ENCODE assay signal across 8 mouse cellular contexts in the genomic region with DNA sequence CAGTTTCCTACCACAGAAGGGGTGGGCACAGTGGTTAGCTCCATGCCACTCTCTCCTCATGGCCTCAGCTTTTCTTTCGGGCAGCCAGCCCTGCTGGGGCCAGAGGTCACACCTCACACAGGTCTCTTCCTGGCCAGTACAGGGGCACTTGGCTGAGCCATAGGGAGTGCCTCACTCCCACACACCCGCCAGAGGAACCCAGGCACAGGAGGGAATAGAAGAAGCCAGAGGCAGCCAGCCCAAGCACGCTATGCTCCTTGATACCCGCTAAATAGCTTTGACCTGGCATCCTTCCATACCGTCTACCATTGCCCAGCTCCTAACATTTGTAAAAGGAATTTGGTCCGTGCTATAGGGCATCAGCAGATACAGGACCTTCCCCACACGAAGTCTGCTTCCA.
DNase-seq lines count a peak whose midpoint lies in the region; ATAC-seq and TF ChIP-seq lines count a peak whose summit lies in the region.

No protein-coding gene starts in this region.

- H3K9ac ChIP-seq in heart, embryonic 15.5 days, result no peak overlapping the region
- no peak overlapping the region for H3K9ac ChIP-seq in stomach, embryonic 14.5 days (replicated peaks; ENCODE audit: low read depth, low read length)
- H3K9ac ChIP-seq in stomach, postnatal 0 days (ENCODE audit: low read length), result no peak overlapping the region
- no peak overlapping the region for H3K9ac ChIP-seq in liver, postnatal 0 days (replicated peaks)

- TF ChIP-seq EP300 in stomach, postnatal 0 days (optimal IDR thresholded peaks at IDR 0.05), result no peak
- TF ChIP-seq EP300 in liver, postnatal 0 days (IDR thresholded peaks at IDR 0.05; ENCODE audit: low read depth), result no peak

- H3K27me3 ChIP-seq in heart, embryonic 15.5 days, result no peaks in the 10 kb centered on the region
- no peaks in the 10 kb centered on the region for H3K27me3 ChIP-seq in stomach, embryonic 14.5 days (ENCODE audit: control insufficient read depth, insufficient read depth, low read length)
- no peaks in the 10 kb centered on the region for H3K27me3 ChIP-seq in stomach, postnatal 0 days (ENCODE audit: control insufficient read depth, insufficient read depth, low read length)
- no peaks in the 10 kb centered on the region for H3K27me3 ChIP-seq in liver, postnatal 0 days (ENCODE audit: insufficient read depth, low read length)

- peaks cover 54% of the 10 kb centered on the region for H3K4me1 ChIP-seq in heart, embryonic 15.5 days (replicated peaks)
- no peaks in the 10 kb centered on the region for H3K4me1 ChIP-seq in stomach, embryonic 14.5 days (ENCODE audit: control insufficient read depth, insufficient read depth, low read length)
- no peaks in the 10 kb centered on the region for H3K4me1 ChIP-seq in stomach, postnatal 0 days (replicated peaks; ENCODE audit: control insufficient read depth, insufficient read depth)
- no peaks in the 10 kb centered on the region for H3K4me1 ChIP-seq in liver, postnatal 0 days (ENCODE audit: insufficient read depth)

- H3K27ac ChIP-seq in heart, embryonic 15.5 days, result 0 out of 2 replicates have a peak overlapping the region, but pooled peaks have one; percentile 12
- H3K27ac ChIP-seq in stomach, embryonic 14.5 days (ENCODE audit: low read length), result no peak overlapping the region
- no peak overlapping the region for H3K27ac ChIP-seq in stomach, postnatal 0 days (replicated peaks)
- no peak overlapping the region for H3K27ac ChIP-seq in liver, postnatal 0 days (ENCODE audit: low read depth)

- TF ChIP-seq CTCF in stomach, postnatal 0 days (IDR thresholded peaks at IDR 0.05; ENCODE audit: low read depth), result no peak
- TF ChIP-seq CTCF in liver, postnatal 0 days (IDR thresholded peaks at IDR 0.05; ENCODE audit: low read depth), result no peak

- H3K4me2 ChIP-seq in heart, embryonic 15.5 days, result no peak overlapping the region
- no peak overlapping the region for H3K4me2 ChIP-seq in stomach, embryonic 14.5 days (replicated peaks; ENCODE audit: low read depth, low read length)
- no peak overlapping the region for H3K4me2 ChIP-seq in stomach, postnatal 0 days (replicated peaks; ENCODE audit: low read depth)
- H3K4me2 ChIP-seq in liver, postnatal 0 days (ENCODE audit: low read depth, low read length), result no peak overlapping the region

- no peaks in the 10 kb centered on the region for H3K9me3 ChIP-seq in heart, embryonic 15.5 days (replicated peaks)
- no peaks in the 10 kb centered on the region for H3K9me3 ChIP-seq in stomach, embryonic 14.5 days (ENCODE audit: control insufficient read depth, low read depth, low read length)
- H3K9me3 ChIP-seq in stomach, postnatal 0 days (ENCODE audit: control insufficient read depth, low read length), result no peaks in the 10 kb centered on the region
- no peaks in the 10 kb centered on the region for H3K9me3 ChIP-seq in liver, postnatal 0 days (ENCODE audit: low read length)

- H3K36me3 ChIP-seq in heart, embryonic 15.5 days, result no peaks in the 10 kb centered on the region
- H3K36me3 ChIP-seq in stomach, embryonic 14.5 days (ENCODE audit: control insufficient read depth, insufficient read depth, low read length), result no peaks in the 10 kb centered on the region
- H3K36me3 ChIP-seq in stomach, postnatal 0 days (ENCODE audit: control insufficient read depth, insufficient read depth, low read length), result no peaks in the 10 kb centered on the region
- H3K36me3 ChIP-seq in liver, postnatal 0 days (replicated peaks; ENCODE audit: insufficient read depth, low read length), result no peaks in the 10 kb centered on the region

- H3K4me3 ChIP-seq in heart, embryonic 15.5 days, result no peak overlapping the region
- H3K4me3 ChIP-seq in stomach, embryonic 14.5 days (ENCODE audit: low read depth, low read length), result no peak overlapping the region
- no peak overlapping the region for H3K4me3 ChIP-seq in stomach, postnatal 0 days (ENCODE audit: low read depth, low read length)
- no peak overlapping the region for H3K4me3 ChIP-seq in liver, postnatal 0 days (ENCODE audit: low read depth, low read length)

- ATAC-seq in heart, embryonic 15.5 days (replicated peaks; ENCODE audit: insufficient number of reproducible peaks, insufficient read depth, low FRiP score, low read depth), result 0 out of 2 replicates have a peak, but pooled peaks have one; percentile 22
- ATAC-seq in stomach, embryonic 14.5 days (ENCODE audit: insufficient number of reproducible peaks, insufficient read depth, low FRiP score, low read depth), result peak; percentile 21; the same call in 1 of the 2 replicates
- ATAC-seq in stomach, postnatal 0 days (ENCODE audit: low FRiP score, low TSS enrichment), result no peak; the same call in 1 of the 2 replicates
- no peak for ATAC-seq in liver, postnatal 0 days

- 31% methylated on average over 7 of the region's 7 CpGs for WGBS in heart, embryonic 15.5 days
- WGBS in stomach, embryonic 14.5 days, result 64% methylated on average over 7 of the region's 7 CpGs
- 52% methylated on average over 7 of the region's 7 CpGs for WGBS in stomach, postnatal 0 days
- WGBS in liver, postnatal 0 days (ENCODE audit: insufficient replicate concordance), result 61% methylated on average over 7 of the region's 7 CpGs

- DNase-seq in heart, adult 18-20 months, result no peak
- no peak for DNase-seq in stomach, postnatal 0 days (ENCODE audit: low spot score)
- DNase-seq in kidney, postnatal 10 days, result peak; percentile 33
- DNase-seq in c-Kit-positive CD71-positive TER-119-positive erythroid progenitor cells, embryonic 14.5 days (ENCODE audit: low spot score), result no peak
- DNase-seq in urinary bladder, postnatal 4 days (ENCODE audit: low spot score in 2 of 2), result no peak
- no peak for DNase-seq in liver, postnatal 0 days

Comparison
In these comparisons a context has a peak if more than half of its experiments do, and no peak if none do; other contexts are left out.
1. ATAC-seq: peak in heart, embryonic 15.5 days (single experiment) and stomach, embryonic 14.5 days (single experiment); none in stomach, postnatal 0 days (single experiment) and liver, postnatal 0 days (single experiment).